Mouse (Mus musculus): ENCODE measurements around the gene Cytip.

The Cytip gene

DNA sequence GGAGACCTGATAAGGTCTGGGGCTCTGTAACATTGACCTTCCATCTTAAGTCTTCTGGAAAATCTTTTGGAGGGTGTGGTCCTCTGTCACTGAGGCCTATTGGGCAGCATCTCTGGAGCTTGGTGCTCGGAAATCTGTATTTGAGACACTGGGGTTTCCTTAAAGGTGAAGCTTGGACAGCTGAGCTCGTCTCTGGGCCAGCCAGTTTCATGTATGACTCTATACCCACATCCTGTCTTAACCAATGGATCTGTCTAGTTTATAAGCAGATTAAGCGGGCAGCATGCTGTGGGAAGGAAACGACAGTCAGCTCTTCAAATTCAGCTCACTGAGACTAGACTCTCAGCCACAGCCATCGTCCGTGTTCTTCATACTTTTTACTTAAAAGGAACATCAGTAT, 88.3 kb downstream of the Cytip start:
- DNase-seq (ENCODE audit: low spot score) = no peak

DNA sequence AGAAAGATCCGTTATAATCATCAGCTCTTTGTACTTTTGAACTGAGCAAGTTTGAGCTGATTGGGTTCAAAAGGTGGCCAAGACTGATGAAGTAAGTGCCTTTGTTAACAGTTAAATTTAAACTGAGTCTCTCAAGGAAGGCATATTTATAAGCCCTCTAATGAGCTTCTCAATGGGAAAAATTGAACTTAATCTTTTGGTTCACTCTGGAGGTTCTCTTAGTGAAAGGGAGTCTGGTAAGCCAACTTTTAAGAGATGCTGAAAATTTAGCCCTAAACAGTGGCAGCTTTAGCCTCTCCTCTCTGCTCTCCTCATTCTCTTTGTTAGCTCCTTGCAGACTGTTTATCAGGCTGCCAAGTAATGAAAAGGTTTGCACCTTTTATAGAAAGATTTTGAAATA, 100.5 kb downstream of the Cytip start:
- DNase-seq (ENCODE audit: low spot score) = no peak

DNA sequence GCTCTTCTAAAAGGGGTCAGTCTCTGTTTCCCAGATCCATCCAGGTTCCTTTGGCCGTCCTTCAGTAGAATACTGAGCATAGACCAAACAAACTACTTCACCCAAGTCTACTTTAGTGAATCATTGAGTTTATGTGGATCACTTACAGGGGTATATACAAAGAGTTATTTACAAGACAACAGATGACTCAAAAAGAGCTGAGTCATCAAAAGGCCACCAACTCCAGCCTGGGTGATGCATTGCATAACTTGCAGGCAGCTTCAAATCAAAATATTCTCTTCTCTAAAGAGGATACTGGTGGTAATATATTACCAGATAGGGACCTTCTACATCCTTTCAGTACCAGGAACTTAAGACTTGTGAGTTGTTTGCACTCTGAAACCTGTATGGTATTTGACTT, 108.9 kb downstream of the Cytip start:
- no peak for DNase-seq (ENCODE audit: low spot score)

DNA sequence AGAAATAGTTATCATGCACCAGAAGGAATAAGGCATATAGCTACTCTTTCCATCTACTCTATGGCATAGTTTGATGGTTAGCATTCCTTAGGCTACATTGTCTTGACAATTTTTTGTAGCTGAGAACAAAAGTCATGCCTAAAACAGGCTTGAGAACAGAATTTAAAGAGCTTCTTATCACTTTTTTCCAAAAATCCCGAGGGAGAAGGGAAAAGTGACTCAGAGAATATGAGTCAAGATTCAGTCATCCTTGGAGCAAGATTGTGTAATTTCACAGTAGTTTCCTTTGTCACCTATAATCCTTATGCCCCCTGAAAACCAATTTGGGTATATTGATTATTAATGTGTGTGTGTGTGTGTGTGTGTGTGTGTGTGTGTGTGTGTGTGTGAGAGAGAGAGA, 115.5 kb downstream of the Cytip start:
- no peak for DNase-seq (ENCODE audit: low spot score)

Data from layer of hippocampus, adult 9-10 months (tissue).